Mouse (Mus musculus) layer of hippocampus, adult 11-12 months (tissue): Measurements from ENCODE around the gene Gigyf2.

ENCODE experiments used
- DNase-seq: peaks from one replicate; pipeline ENCODE4 v3.0.0; 2022; ENCODE audit warnings: low spot score

Gene Gigyf2

GRCm38 (mm10) chr1:87316672-87317071, 10.1 kb upstream of the Gigyf2 start:
- peak; percentile 28 for DNase-seq

GRCm38 (mm10) chr1:87321071-87321470, 5.7 kb upstream of the Gigyf2 start:
- DNase-seq: no peak

DNA sequence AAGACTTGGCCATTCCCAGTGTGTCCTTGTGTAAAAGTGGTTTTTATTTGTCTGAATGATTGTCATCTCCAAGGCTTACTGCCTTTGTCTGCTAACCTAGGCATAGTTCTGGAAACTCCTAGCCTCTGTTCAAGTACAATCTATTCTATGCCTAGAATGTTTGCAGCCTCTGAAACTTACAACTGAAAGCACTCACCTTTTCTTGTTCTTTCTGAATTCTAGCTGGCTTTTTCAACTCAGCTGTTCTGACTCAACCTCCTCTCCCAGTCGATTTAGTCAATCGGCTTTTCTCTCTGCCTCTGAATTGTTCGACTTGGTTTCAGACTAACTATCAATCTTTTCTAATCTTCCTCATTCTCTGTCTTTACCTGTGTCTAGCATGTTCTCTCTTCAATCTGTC, 4.0 kb upstream of the Gigyf2 start:
- DNase-seq: no peak

GRCm38 (mm10) chr1:87324649-87325048, 2.1 kb upstream of the Gigyf2 start:
- no peak for DNase-seq

GRCm38 (mm10) chr1:87327165-87327861, 515 bp downstream of the Gigyf2 start:
- DNase-seq: peak; percentile 20

DNA sequence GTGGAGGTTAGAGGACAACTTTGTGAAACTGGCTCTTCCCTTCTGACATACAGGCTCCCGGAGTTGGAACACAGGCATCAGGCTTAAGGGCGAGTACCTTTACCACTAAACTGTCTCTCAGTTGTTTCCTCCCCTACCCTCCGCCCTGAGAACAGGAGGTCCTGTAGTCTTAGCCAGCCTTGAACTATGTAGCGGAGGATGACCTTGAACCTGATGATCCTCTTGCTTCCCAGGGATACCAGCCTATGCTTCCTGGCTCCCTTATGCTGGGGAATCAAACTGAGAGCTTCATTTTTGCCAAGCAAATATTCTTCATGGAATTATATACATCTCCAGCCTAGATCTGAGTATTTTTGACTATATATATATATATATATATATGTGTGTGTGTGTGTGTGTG, 5.0 kb downstream of the Gigyf2 start:
- no peak for DNase-seq

GRCm38 (mm10) chr1:87350576-87350975, 23.8 kb downstream of the Gigyf2 start:
- DNase-seq: no peak

GRCm38 (mm10) chr1:87360276-87360675, 33.5 kb downstream of the Gigyf2 start:
- DNase-seq: no peak

- no peak for DNase-seq
These were observed 51.3 kb downstream of the Gigyf2 start for GRCm38 (mm10) chr1:87378024-87378560.

DNA sequence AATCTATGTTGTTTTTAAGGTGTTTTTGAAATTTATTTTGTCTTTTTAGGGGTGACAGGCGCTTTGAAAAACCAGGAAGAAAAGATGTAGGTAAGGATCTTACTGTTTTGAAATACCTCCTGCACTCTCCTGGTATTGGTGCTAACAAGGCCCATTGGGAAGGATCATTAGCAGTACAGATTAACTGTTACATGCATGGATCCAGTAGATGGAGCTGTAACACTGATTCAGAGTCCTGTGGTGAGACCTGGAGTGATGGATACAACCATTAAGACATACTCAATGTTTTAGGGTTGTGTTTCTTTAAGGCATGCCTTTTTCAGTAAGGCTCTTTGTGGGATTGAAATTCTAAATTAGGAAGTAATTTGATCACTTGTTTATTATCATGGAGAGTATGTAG, 53.1 kb downstream of the Gigyf2 start:
- no peak for DNase-seq

GRCm38 (mm10) chr1:87381152-87381551, 54.4 kb downstream of the Gigyf2 start:
- no peak for DNase-seq

DNA sequence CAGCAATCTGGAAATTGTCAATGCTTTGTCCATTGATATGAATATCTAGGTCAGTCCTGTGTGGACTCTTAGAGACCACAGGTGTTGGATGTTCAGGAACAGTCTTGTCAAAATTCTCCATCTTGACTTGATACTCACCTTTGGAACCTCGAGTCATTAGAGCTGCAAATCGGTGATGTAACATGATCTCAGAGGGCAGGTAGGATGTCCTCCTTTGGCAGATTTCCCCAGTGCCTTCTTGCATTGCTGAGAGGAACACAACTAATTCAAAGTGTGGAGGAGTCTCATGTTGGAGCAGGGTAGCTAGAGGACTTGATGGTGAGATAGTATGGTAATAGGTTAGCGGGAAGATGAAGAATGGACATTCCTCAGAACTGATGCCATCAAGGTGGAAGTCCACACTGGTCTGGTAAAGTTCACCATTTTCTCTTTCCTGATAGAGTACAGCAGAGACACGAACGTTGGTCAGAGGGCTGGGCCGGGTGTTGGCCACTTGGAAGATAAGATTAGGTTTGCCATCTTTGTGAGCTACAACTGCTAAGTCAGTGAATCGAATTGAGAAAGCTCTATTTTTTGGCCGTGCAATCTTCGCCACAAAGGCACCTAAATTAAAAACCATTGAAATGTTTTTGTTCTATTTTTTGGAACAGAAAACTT, 59.8 kb downstream of the Gigyf2 start:
- DNase-seq: no peak

- no peak for DNase-seq
These were observed 66.8 kb downstream of the Gigyf2 start for GRCm38 (mm10) chr1:87393444-87394195.

DNA sequence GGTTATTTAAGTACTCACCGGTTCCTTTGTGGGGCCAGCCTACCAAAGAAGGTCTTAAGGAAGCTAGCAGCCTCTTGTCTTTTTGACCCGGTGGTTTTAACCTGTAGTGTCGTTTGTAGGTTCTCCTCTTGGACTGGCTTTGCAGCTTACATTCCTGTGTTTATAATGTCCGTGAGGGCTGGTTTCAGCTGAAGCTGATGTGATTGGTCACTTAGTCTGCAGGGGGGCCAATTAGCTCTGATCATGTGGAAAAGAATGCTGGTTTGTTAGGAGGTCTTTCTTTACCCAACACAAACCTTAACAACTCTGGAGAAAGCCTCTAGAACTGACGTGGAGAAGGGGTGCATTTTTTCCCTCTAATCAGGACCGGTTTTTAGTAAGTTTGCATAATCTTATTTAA, 67.8 kb downstream of the Gigyf2 start, which contains the start of gene Kcnj13:
TSS of gene Kcnj13 (minus strand) at position 136 of the 400 bp plus-strand sequence.
- no peak for DNase-seq

GRCm38 (mm10) chr1:87396923-87397586, 70.3 kb downstream of the Gigyf2 start:
- DNase-seq: no peak

DNA sequence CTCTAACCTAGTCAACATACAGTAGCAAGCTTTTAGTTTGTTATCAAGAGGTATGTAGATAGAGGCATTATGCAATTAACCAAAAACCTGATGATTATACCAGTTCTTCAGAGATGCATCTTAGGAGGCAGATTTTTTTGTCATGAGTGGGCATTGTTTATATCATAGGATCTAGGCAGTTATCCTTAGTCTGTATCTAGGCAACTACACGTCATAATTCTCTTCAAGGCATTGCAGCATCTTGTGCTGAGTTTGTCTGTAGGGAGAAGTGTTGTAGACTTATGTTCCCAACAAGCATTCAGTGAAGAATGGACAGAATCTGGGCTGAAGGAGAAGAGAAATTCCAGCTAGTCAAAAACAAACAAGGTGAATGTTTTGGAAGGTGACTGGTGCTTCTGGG, 77.9 kb downstream of the Gigyf2 start:
- no peak for DNase-seq

DNA sequence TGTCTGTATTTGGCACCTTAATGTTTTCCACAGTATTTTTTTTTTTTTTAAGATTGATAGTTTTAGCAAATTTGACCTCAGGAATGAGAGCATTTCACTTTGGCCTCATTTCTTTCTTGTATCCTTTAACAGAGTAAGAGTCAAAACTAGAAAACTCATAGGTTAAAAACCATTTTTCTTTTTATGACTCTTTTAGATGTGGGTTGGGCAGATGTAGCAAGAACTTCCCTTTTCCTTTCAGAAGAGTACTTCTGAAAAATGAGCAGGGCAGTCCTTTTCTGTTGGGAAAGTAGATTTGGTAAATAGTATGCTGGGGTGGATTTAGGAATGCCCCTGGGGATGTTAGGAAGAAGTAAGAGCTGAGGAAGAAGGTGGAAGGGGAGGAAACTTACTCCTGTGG, 79.2 kb downstream of the Gigyf2 start:
- no peak for DNase-seq

- DNase-seq: no peak
These were observed 82.6 kb downstream of the Gigyf2 start for GRCm38 (mm10) chr1:87409380-87409779.

GRCm38 (mm10) chr1:87418733-87419132, 91.9 kb downstream of the Gigyf2 start:
- DNase-seq: peak; percentile 33

DNA sequence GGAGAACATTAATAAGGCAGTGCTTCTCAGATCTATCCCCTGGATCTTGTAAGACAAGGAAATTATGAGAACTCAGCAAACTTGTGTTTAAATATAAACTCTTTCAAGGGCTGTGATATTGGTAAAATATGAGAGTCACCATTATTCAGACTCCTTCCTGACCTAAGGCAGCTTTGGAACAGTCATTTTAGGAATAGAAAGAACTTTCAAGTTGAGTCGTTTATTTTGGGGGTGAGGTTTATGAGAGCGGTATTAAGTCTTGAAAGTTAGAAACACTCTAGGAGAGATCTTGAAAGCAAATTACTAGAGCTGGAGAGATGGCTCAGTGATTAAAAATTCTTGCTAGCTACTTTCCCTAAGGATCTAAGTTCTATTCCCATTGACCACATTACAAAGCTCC, 108.3 kb downstream of the Gigyf2 start:
- no peak for DNase-seq

GRCm38 (mm10) chr1:87436583-87436982, 109.8 kb downstream of the Gigyf2 start:
- no peak for DNase-seq
